Mouse (Mus musculus): Measurements from ENCODE around the gene Ptprg.

The Ptprg gene

GRCm38 (mm10) chr14:11553273-11553665 lies at the start of gene Ptprg:
Gene Ptprg (plus strand): TSS chr14:11553532.
- DNase-seq (ENCODE audit: low read depth in 2 of 2, low spot score in 2 of 2), result no peak

GRCm38 (mm10) chr14:11503803-11504365 lies 49.4 kb upstream of the Ptprg start:
- no peak for DNase-seq (ENCODE audit: low read depth in 2 of 2, low spot score in 2 of 2)

- DNase-seq (ENCODE audit: low read depth in 2 of 2, low spot score in 2 of 2), result no peak
Observed at GRCm38 (mm10) chr14:11510173-11510572, 43.2 kb upstream of the Ptprg start.

GRCm38 (mm10) chr14:11519171-11519570 lies 34.2 kb upstream of the Ptprg start:
- no peak for DNase-seq (ENCODE audit: low read depth in 2 of 2, low spot score in 2 of 2)

GRCm38 (mm10) chr14:11523052-11523451 lies 30.3 kb upstream of the Ptprg start:
- no peak for DNase-seq (ENCODE audit: low read depth in 2 of 2, low spot score in 2 of 2)

- no peak for DNase-seq (ENCODE audit: low read depth in 2 of 2, low spot score in 2 of 2)
Observed at GRCm38 (mm10) chr14:11529591-11529990, 23.7 kb upstream of the Ptprg start.

GRCm38 (mm10) chr14:11534456-11534855 lies 18.9 kb upstream of the Ptprg start:
- DNase-seq (ENCODE audit: low read depth in 2 of 2, low spot score in 2 of 2), result no peak

GRCm38 (mm10) chr14:11536121-11536520 lies 17.2 kb upstream of the Ptprg start:
- DNase-seq (ENCODE audit: low read depth in 2 of 2, low spot score in 2 of 2), result no peak

GRCm38 (mm10) chr14:11551892-11552291 lies 1.4 kb upstream of the Ptprg start:
- no peak for DNase-seq (ENCODE audit: low read depth in 2 of 2, low spot score in 2 of 2)

- no peak for DNase-seq (ENCODE audit: low read depth in 2 of 2, low spot score in 2 of 2)
Observed at GRCm38 (mm10) chr14:11552521-11553272, 635 bp upstream of the Ptprg start.

GRCm38 (mm10) chr14:11553679-11554305 lies 460 bp downstream of the Ptprg start:
- no peak for DNase-seq (ENCODE audit: low read depth in 2 of 2, low spot score in 2 of 2)

GRCm38 (mm10) chr14:11554306-11555041 lies 1.1 kb downstream of the Ptprg start:
- no peak for DNase-seq (ENCODE audit: low read depth in 2 of 2, low spot score in 2 of 2)

GRCm38 (mm10) chr14:11555061-11555501 lies 1.7 kb downstream of the Ptprg start:
- DNase-seq (ENCODE audit: low read depth in 2 of 2, low spot score in 2 of 2), result no peak

- no peak for DNase-seq (ENCODE audit: low read depth in 2 of 2, low spot score in 2 of 2)
Observed at GRCm38 (mm10) chr14:11555521-11556355, 2.4 kb downstream of the Ptprg start.

- no peak for DNase-seq (ENCODE audit: low read depth in 2 of 2, low spot score in 2 of 2)
Observed at GRCm38 (mm10) chr14:11556356-11557130, 3.2 kb downstream of the Ptprg start.

- DNase-seq (ENCODE audit: low read depth in 2 of 2, low spot score in 2 of 2), result no peak
Observed at GRCm38 (mm10) chr14:11558496-11558895, 5.2 kb downstream of the Ptprg start.

- no peak for DNase-seq (ENCODE audit: low read depth in 2 of 2, low spot score in 2 of 2)
Observed at GRCm38 (mm10) chr14:11560641-11561232, 7.4 kb downstream of the Ptprg start.

- no peak for DNase-seq (ENCODE audit: low read depth in 2 of 2, low spot score in 2 of 2)
Observed at GRCm38 (mm10) chr14:11561397-11561796, 8.1 kb downstream of the Ptprg start.

GRCm38 (mm10) chr14:11562870-11563269 lies 9.5 kb downstream of the Ptprg start:
- no peak for DNase-seq (ENCODE audit: low read depth in 2 of 2, low spot score in 2 of 2)

GRCm38 (mm10) chr14:11563656-11564055 lies 10.3 kb downstream of the Ptprg start:
- DNase-seq (ENCODE audit: low read depth in 2 of 2, low spot score in 2 of 2), result no peak

Data from CD8-positive naive resting alpha-beta T cell, adult 2 months (primary cell).